Mouse (Mus musculus) heart, adult 2 months (tissue): Measurements from ENCODE around the gene Chpt1.

ENCODE experiments used
- CTCF ChIP-seq: fragments of 200-600 bp; IDR thresholded peaks from 2 replicates; pipeline ENCODE4 v1.8.1; 2022; ENCODE audit warnings: antibody characterized with exemption, mild to moderate bottlenecking, moderate library complexity
- EP300 ChIP-seq: fragments of 200-500 bp; IDR thresholded peaks from 2 replicates; pipeline ENCODE4 v1.6.1; 2011; ENCODE audit warnings: low read depth, low read length, control low read depth; ENCODE audit not compliant: insufficient read depth
- POLR2A ChIP-seq: fragments of 200-500 bp; IDR thresholded peaks from 2 replicates; pipeline ENCODE4 v1.6.1; 2011; ENCODE audit warnings: mild to moderate bottlenecking, low read depth, low read length, control low read depth; ENCODE audit not compliant: insufficient read depth

GRCm38 (mm10) chr10:88550225-88550624 lies 46.4 kb upstream of the Chpt1 start:
- TF ChIP-seq CTCF = no peak
- TF ChIP-seq POLR2A = no peak
- TF ChIP-seq EP300 = no peak
